Mouse (Mus musculus): ENCODE measurements around the gene Gm45716.

DNA sequence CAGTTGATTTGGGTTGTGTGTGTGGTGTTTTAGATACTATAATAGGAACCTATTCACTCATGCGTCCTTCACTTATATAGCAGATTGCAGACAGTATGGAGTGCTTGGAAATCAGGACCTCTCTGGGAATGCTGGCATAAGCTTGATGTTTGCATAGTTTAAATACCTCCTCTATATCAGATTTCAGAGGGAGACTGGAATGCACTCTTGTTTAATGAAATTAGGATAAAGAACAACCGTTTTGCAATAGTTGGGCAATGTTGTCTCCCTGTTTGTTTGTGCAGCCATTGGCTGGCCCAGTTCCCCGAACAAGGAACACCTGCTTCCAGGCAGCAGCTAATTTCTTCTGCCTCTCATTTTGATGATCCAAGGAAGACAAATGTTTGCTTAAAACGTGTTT, 71.6 kb downstream of the Gm45716 start:
- TF ChIP-seq POLR2A (IDR thresholded peaks at IDR 0.05; ENCODE audit: low read depth, low read length) (no peak), CTCF (IDR thresholded peaks at IDR 0.05; ENCODE audit: extremely low read depth, insufficient read depth, insufficient read length, insufficient replicate concordance) (no peak)

All from spleen, adult 2 months (tissue).